23 mouse cellular contexts compared by ENCODE assay signal in the genomic region with DNA sequence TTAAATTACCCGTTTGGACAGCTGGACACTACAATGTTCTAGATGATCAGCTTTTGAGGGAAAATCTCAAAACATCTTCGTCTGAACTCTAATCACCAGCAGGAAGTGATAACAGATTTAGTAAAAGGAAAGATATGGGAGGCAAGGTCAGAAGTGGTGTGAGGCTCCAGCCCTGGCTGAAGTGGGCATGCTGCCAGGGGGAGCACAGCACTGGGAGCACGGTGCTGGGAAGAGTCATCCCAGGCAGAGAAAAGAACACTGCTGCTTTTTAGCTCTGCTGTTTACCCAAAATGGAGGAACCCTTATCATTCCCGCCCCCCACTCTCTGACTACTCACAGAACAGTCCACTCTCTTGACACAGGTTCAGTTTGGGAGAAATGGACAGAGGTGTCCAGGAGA. TPM values are rescaled to one million over a fixed set of nuclear protein-coding genes. Genes with fewer than 3 reads are reported as not detected.
DNase-seq lines count a peak whose midpoint lies in the region; TF ChIP-seq lines count a peak whose summit lies in the region.
"Had no signal": no experiment of that assay in that cellular context is flagged by ENCODE, and none has a peak within 500 bp of the region (broad histone marks: within the 10 kb centered on the region; RNA-seq: fewer than 3 reads in every experiment).

No protein-coding gene starts in this region.

- no peak overlapping the region for H3K4me3 ChIP-seq in cerebellum, adult 2 months (replicated peaks; ENCODE audit: insufficient read depth, low read depth, low read length)
- H3K4me3 ChIP-seq in kidney, adult 2 months (ENCODE audit: insufficient read depth, low read depth, low read length), result no peak overlapping the region
- H3K4me3 ChIP-seq: embryonic facial prominence, embryonic 12.5 days; forebrain, embryonic 15.5 days; heart, adult 2 months; hindbrain, embryonic 13.5 days; layer of hippocampus, adult 2 months; liver, embryonic 13.5 days; midbrain, embryonic 13.5 days had no signal

- TF ChIP-seq CTCF in cerebellum, adult 2 months (IDR thresholded peaks at IDR 0.05; ENCODE audit: borderline replicate concordance, insufficient read depth, low read depth, low read length), result no peak
- no peak for TF ChIP-seq CTCF in kidney, adult 2 months (conservative IDR thresholded peaks at IDR 0.05; ENCODE audit: insufficient read depth, insufficient read length, low read depth, low read length)

- no peaks in the 10 kb centered on the region for H3K27me3 ChIP-seq in cerebellum, adult 2 months (ENCODE audit: control insufficient read depth, insufficient read depth, low read length)
- no peaks in the 10 kb centered on the region for H3K27me3 ChIP-seq in kidney, adult 2 months (replicated peaks; ENCODE audit: control insufficient read depth, insufficient read depth, low read length)
- H3K27me3 ChIP-seq: CH12.LX; embryonic facial prominence, embryonic 12.5 days; forebrain, embryonic 15.5 days; hindbrain, embryonic 13.5 days; liver, embryonic 13.5 days; midbrain, embryonic 13.5 days had no signal

- peak; percentile 60 to 64 for DNase-seq in cerebellum, postnatal 10 days
- no peak for DNase-seq in cerebellum, adult 2 months
- DNase-seq in kidney, adult 2 months, result peak; percentile 57
- no peak for DNase-seq in kidney, adult 8-10 months
- DNase-seq in lung, postnatal 10 days, result peak; percentile 67
- no peak for DNase-seq in lung, postnatal 25 days (ENCODE audit: low spot score)
- DNase-seq in adrenal gland, adult 2 months, result peak; percentile 75
- no peak for DNase-seq in layer of hippocampus, adult 9-10 months (ENCODE audit: low spot score)
- DNase-seq: cerebellum, adult 11 months; heart, adult 2 months; liver, embryonic 13.5 days; right cerebral cortex, adult 18-20 months; spleen, adult 18-20 months had no signal

- 80% methylated on average over 4 of the region's 4 CpGs for WGBS in cerebellum, adult 2 months
- 68% methylated on average over 4 of the region's 4 CpGs for WGBS in kidney, adult 2 months

- H3K36me3 ChIP-seq in kidney, adult 2 months (ENCODE audit: control insufficient read depth, insufficient read depth, low read length), result no peaks in the 10 kb centered on the region
- H3K36me3 ChIP-seq: embryonic facial prominence, embryonic 12.5 days; forebrain, embryonic 15.5 days; hindbrain, embryonic 13.5 days; liver, embryonic 13.5 days; midbrain, embryonic 13.5 days had no signal

- no peaks in the 10 kb centered on the region for H3K4me1 ChIP-seq in cerebellum, adult 2 months (ENCODE audit: control insufficient read depth, insufficient read depth, low read length)
- peaks cover 2% of the 10 kb centered on the region; the same call in 1 of the 2 replicates for H3K4me1 ChIP-seq in kidney, adult 2 months (ENCODE audit: control insufficient read depth, insufficient read depth, low read length)
- H3K4me1 ChIP-seq: embryonic facial prominence, embryonic 12.5 days; forebrain, embryonic 15.5 days; hindbrain, embryonic 13.5 days; liver, embryonic 13.5 days; midbrain, embryonic 13.5 days had no signal

- no peak for TF ChIP-seq POLR2A in cerebellum, adult 2 months (IDR thresholded peaks at IDR 0.05; ENCODE audit: borderline replicate concordance, insufficient read depth, low read length)
- no peak for TF ChIP-seq POLR2A in kidney, adult 2 months (IDR thresholded peaks at IDR 0.05; ENCODE audit: low read depth, low read length)

- H3K27ac ChIP-seq in cerebellum, adult 2 months (ENCODE audit: insufficient read depth, low read length), result no peak overlapping the region
- no peak overlapping the region for H3K27ac ChIP-seq in kidney, adult 2 months (ENCODE audit: insufficient read depth, low read depth, low read length)
- H3K27ac ChIP-seq: embryonic facial prominence, embryonic 12.5 days; forebrain, embryonic 15.5 days; heart, adult 2 months; hindbrain, embryonic 13.5 days; layer of hippocampus, adult 2 months; liver, embryonic 13.5 days; midbrain, embryonic 13.5 days had no signal

RNA-seq across cellular contexts. Expression of a gene that starts 17.4 kb away (rescaled TPM):
- polyA plus RNA-seq in cerebellum, adult 2 months (2012; rRNA removed), result 1.1 and 2.2 TPM in 2 replicates
- 11.1 and 13.8 TPM in 2 replicates for polyA plus RNA-seq in kidney, adult 2 months (2012; rRNA removed)
- 10 to 100 TPM in 1 of 2 experiments, 1 to 10 TPM in 1; 8.0 to 10.1 TPM for total RNA-seq in adrenal gland, adult 2 months (2021)
- polyA plus RNA-seq in adrenal gland, adult 2 months (2012; rRNA removed), result 4.8 and 5.2 TPM in 2 replicates

RNA-seq across cellular contexts. Expression of a gene that starts 20.9 kb away (rescaled TPM):
- polyA plus RNA-seq in cerebellum, adult 2 months (2012; rRNA removed), result 0.49 and 1.6 TPM in 2 replicates
- polyA plus RNA-seq in kidney, adult 2 months (2012; rRNA removed), result 0.39 and 0.63 TPM in 2 replicates
- total RNA-seq in adrenal gland, adult 2 months (2021), result 1 to 10 TPM in 1 of 2 experiments, under 1 TPM in 1; 0.86 to 2.1 TPM
- polyA plus RNA-seq in adrenal gland, adult 2 months (2012; rRNA removed), result 0.26 TPM in 1 of 2 replicates, not detected in the other
- total RNA-seq: heart, adult 2 months; layer of hippocampus, adult 2 months had no signal

RNA-seq across cellular contexts. Expression of a gene that starts 49.6 kb away (rescaled TPM):
- polyA plus RNA-seq in cerebellum, adult 2 months (2012; rRNA removed), result 0.34 and 0.63 TPM in 2 replicates
- 9.8 and 11.4 TPM in 2 replicates for polyA plus RNA-seq in kidney, adult 2 months (2012; rRNA removed)
- total RNA-seq in adrenal gland, adult 2 months (2021), result 1 to 10 TPM; 3.9 to 4.7 TPM
- polyA plus RNA-seq in adrenal gland, adult 2 months (2012; rRNA removed), result 8.7 and 8.8 TPM in 2 replicates
- total RNA-seq: CH12.LX; common myeloid progenitor, adult 5-6 weeks had no signal
- polyA plus RNA-seq: embryonic facial prominence, embryonic 12.5 days; forebrain, embryonic 15.5 days; hindbrain, embryonic 13.5 days; limb, embryonic 11.5 days; midbrain, embryonic 13.5 days; neural tube, embryonic 14.5 days; stomach, embryonic 14.5 days had no signal

Comparison
In these comparisons a context has a peak if more than half of its experiments do, and no peak if none do; other contexts are left out.
1. DNase-seq: peak in cerebellum, postnatal 10 days (2 of 2), kidney, adult 2 months (single experiment), lung, postnatal 10 days (single experiment) and adrenal gland, adult 2 months (single experiment); none in cerebellum, adult 2 months (0 of 2), kidney, adult 8-10 months (0 of 2), lung, postnatal 25 days (single experiment) and layer of hippocampus, adult 9-10 months (single experiment).